Mouse (Mus musculus) neural tube, postnatal 0 days (tissue): ENCODE results near the gene Ntrk2. TPM values are rescaled to one million over a fixed set of nuclear protein-coding genes. Genes with fewer than 3 reads are reported as not detected.

Source experiments
- polyA plus RNA-seq: library from polyadenylated mRNA; unstranded; fragments of >200 nt; fragmentation: Nextera tagmentation; extraction: Ambion mirVana; gene quantifications from 2 replicates; pipeline ENCODE4 v1.2.1, GENCODE M21; 2015

Ntrk2 gene
- 119 and 139 TPM in 2 replicates for polyA plus RNA-seq

DNA sequence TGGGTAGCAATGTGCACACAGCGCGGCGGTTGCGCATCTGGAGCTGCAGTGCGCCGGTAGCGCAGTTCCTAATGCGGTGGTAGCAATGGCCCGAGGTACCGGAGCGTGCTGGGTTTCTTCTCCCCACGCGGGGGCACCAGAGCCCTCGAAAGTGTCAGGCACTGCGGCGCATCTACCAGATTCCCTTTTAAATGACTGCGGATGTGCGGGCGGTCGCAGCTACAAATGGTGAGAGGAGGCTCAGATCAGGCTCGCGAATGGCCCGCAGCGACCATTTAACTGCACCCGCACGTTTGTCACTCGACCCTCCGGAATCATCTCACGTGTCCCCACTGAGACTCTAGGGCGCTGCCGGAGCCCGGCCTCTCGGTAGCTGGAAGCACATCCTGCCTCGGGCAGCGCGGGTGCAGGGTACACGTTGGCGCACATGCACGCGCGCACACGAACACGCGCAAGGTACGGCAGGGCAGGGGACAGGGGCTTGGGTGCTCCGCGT lies at the start of gene Ntrk2:
Gene Ntrk2 (plus strand): TSS at position 173 of the 496 bp plus-strand sequence.

Other genes starting within 250 kb of the Ntrk2 start
- not detected in 2 replicates for gene Slc28a3, start 195.7 kb upstream of the Ntrk2 start, polyA plus RNA-seq